Mouse (Mus musculus) adrenal gland, adult 2 months (tissue): ENCODE data around the gene Fam124b. TPM values are rescaled to one million over a fixed set of nuclear protein-coding genes. Genes with fewer than 3 reads are reported as not detected.
A peak's percentile ranks its signal among the peaks of the same experiment; 100 is the strongest.

Source experiments
- DNase-seq: peaks from one replicate; pipeline ENCODE4 v3.0.0; 2021
- polyA plus RNA-seq: library from polyadenylated mRNA; depleted of rRNA; stranded (reverse); fragments of >200 nt; gene quantifications from 2 replicates; pipeline ENCODE4 v1.2.3, GENCODE M21; 2012; rRNA removed
- total RNA-seq, 2 experiments: library from RNA; stranded (reverse); gene quantifications; 2 replicates each; pipeline ENCODE4 v1.2.3; 2021

The Fam124b gene
- total and polyA plus RNA-seq, 3 experiments = 0.03 to 0.31 (median 0.14) TPM

- DNase-seq = no peak
Measured at GRCm38 (mm10) chr1:80177651-80178382, 40.5 kb downstream of the Fam124b start.

DNA sequence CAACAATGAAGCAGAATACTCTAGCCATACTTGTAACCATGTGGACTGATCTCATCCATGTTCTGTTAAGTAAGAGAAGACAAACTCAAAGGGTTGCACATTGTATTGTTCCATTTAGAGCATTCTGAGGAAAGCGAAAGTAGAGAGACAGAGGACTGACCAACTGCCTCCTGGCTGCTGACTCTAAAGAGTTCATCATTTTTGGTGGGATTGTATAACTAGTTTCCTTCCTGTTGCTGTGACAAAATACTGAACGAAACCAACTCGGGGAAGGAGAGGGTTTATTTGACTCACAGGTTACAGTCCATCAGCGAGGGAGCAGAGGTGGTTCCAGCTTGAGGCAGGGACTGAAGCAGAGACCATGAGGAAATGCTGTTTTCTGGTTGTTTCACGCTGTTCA lies 50.6 kb downstream of the Fam124b start:
- no peak for DNase-seq

GRCm38 (mm10) chr1:80166577-80166976 lies 51.7 kb downstream of the Fam124b start:
- DNase-seq = no peak

GRCm38 (mm10) chr1:80165391-80165790 lies 52.9 kb downstream of the Fam124b start:
- no peak for DNase-seq

DNA sequence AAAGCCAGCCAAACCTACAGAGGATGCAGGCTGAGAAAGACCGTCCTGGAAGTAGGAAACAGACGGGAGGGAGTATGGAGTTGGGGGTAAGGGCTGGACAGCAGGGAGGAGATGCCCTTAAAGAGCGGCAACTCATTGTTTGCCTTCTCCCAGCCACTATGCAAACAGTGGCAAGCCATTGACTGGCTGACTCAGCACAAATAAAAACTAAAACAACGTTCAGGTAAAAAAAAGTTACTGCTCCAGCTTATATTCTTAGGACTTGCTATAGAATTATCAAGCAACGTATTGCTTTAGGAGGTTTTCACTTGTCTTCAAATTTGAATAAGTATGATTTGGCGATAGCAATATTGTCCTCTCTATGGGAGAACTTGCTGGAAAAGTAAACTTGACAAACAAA lies 55.3 kb downstream of the Fam124b start:
- no peak for DNase-seq

- peak; percentile 75 for DNase-seq
Measured at GRCm38 (mm10) chr1:80159586-80159985, 58.7 kb downstream of the Fam124b start.

DNA sequence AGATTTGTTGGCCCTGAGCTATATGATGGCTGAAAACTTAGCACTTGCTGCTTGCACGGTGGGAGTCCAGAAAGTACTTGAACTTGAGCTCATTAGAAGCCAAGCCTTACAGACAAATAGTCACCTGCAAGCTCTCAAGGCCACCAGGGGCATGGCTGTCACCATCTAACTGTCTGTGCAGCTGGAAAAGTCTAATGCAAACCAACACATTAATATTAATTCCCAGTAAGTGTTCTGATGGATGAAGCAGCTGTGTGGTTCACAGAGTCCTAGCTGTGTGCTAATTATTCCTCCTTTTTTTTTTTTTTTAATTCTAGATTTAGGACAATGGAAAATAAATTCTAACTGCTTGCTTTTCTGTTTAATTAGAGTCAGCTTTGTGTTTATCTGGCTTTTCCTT lies 63.4 kb downstream of the Fam124b start:
- DNase-seq = no peak

DNA sequence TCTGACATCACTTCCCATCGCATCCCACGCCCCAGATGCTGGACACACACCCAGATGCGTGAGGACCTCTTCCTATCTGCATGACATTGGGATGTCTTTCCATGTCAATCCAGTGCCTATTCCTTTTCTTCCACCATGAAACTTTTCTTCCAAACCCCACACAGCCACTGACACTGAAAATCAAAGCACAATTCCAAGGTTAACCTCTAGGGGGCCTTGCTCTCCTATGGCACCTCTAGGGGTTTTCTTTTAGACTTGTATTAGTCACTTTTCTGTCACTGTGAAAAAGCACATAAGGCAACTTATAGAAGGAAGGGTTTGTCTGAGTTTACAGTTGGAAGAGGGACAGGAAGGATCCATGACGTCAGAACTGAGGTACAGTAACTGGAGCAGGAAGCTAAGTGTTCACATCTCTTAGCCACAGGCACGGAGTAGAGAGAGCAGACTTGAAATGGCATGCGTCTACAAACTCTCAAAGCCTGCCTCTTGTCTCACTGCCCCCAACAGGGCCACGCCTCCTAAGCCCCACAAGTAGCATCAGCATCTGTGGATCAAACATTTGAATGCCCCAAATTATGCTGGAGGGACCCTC lies 65.1 kb downstream of the Fam124b start:
- no peak for DNase-seq

DNA sequence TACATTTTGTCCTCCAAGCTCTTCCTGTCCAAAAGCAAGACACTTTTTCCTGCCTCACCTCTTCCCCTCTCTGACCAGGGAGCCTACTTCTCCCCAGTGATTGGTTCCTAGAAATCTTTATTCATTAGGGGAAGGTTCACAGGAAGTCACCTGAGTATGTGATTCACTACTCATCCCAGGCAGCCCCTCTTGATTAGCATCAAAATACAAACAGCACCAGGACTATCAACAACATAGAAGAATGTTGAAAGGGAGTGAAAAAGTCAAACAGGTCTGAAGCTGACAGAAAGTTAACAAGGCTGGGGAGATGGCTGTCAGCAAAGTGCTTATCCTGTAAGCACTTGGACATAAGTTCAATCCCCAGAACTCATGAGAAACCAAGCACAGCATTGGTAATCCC lies 67.6 kb downstream of the Fam124b start:
- no peak for DNase-seq

Other genes with a start within 250 kb of the Fam124b start
- 100 to 1,000 TPM; 103 to 167 TPM for gene Cul3, start 122.0 kb upstream of the Fam124b start, total RNA-seq
- gene Cul3, start 122.0 kb upstream of the Fam124b start, polyA plus RNA-seq = 2.8 and 3.2 TPM in 2 replicates
- not detected for gene Gm45261, start 243.0 kb upstream of the Fam124b start, total RNA-seq
- gene Gm45261, start 243.0 kb upstream of the Fam124b start, polyA plus RNA-seq = not detected in 2 replicates